8 mouse cellular contexts compared by ENCODE assay signal in genomic region chr13:95891926-95892610, GRCm38 (mm10). TPM values are rescaled to one million over a fixed set of nuclear protein-coding genes. Genes with fewer than 3 reads are reported as not detected.
A peak's percentile ranks its signal among the peaks of the same experiment; 100 is the strongest.
DNase-seq lines count a peak whose midpoint lies in the region; ATAC-seq and TF ChIP-seq lines count a peak whose summit lies in the region.

No protein-coding gene starts in this region.

- DNase-seq in left cerebral cortex, adult 18-20 months (ENCODE audit: low spot score in 2 of 2): peak; percentile 73 to 76
- no peak for DNase-seq in left cerebral cortex, adult 11 months (ENCODE audit: low spot score)
- peak; percentile 95 for DNase-seq in embryo, embryonic 9.5 days (ENCODE audit: extremely low spot score)
- DNase-seq in limb, embryonic 14.5 days (ENCODE audit: low spot score): peak; percentile 62
- peak; percentile 71 to 76 for DNase-seq in spleen, adult 2 months (ENCODE audit: low read depth in 1 of 2, low spot score in 2 of 2)

- no peaks in the 10 kb centered on the region for H3K27me3 ChIP-seq in intestine, embryonic 16.5 days (replicated peaks; ENCODE audit: control insufficient read depth, insufficient read depth, low read length)
- H3K27me3 ChIP-seq in limb, embryonic 14.5 days (ENCODE audit: control insufficient read depth, insufficient read depth, low read length): no peaks in the 10 kb centered on the region
- H3K27me3 ChIP-seq in midbrain, embryonic 15.5 days (replicated peaks): no peaks in the 10 kb centered on the region
- no peaks in the 10 kb centered on the region for H3K27me3 ChIP-seq in spleen, adult 2 months (ENCODE audit: control insufficient read depth, insufficient read depth, low read length)

- 0% methylated on average over 40 of the region's 52 CpGs for WGBS in intestine, embryonic 16.5 days
- under 1% methylated on average over 27 of the region's 52 CpGs for WGBS in limb, embryonic 14.5 days
- WGBS in midbrain, embryonic 15.5 days: 0% methylated on average over 51 of the region's 52 CpGs
- 1% methylated on average over 30 of the region's 52 CpGs for WGBS in spleen, adult 2 months

- H3K4me1 ChIP-seq in intestine, embryonic 16.5 days (ENCODE audit: control insufficient read depth, insufficient read depth, low read length): peaks cover 6% of the 10 kb centered on the region; the same call in 1 of the 2 replicates
- H3K4me1 ChIP-seq in limb, embryonic 14.5 days (ENCODE audit: control insufficient read depth, insufficient read depth, low read length): peaks cover 10% of the 10 kb centered on the region; the same call in 1 of the 2 replicates
- H3K4me1 ChIP-seq in midbrain, embryonic 15.5 days: peaks cover 23% of the 10 kb centered on the region
- no peaks in the 10 kb centered on the region; the same call in none of the 2 replicates for H3K4me1 ChIP-seq in spleen, adult 2 months (ENCODE audit: control insufficient read depth, insufficient read depth, insufficient read length)

- H3K27ac ChIP-seq in intestine, embryonic 16.5 days (ENCODE audit: low read length): peak overlapping the region; percentile 91
- H3K27ac ChIP-seq in limb, embryonic 14.5 days (replicated peaks; ENCODE audit: low read depth, low read length): peak overlapping the region; percentile 56; the same call in 1 of the 2 replicates
- H3K27ac ChIP-seq in midbrain, embryonic 15.5 days: 0 out of 2 replicates have a peak overlapping the region, but pooled peaks have one; percentile 23
- H3K27ac ChIP-seq in spleen, adult 2 months (ENCODE audit: insufficient read depth, low read length): peak overlapping the region; percentile 90

- H3K4me3 ChIP-seq in intestine, embryonic 16.5 days (ENCODE audit: low read length): peak overlapping the region; percentile 95
- H3K4me3 ChIP-seq in limb, embryonic 14.5 days (replicated peaks; ENCODE audit: low read length): peak overlapping the region; percentile 76
- H3K4me3 ChIP-seq in midbrain, embryonic 15.5 days: peak overlapping the region; percentile 70
- peak overlapping the region; percentile 80 for H3K4me3 ChIP-seq in spleen, adult 2 months (ENCODE audit: extremely low read depth, insufficient read depth, insufficient read length)

- peak; percentile 59; the same call in 1 of the 2 replicates for TF ChIP-seq POLR2A in limb, embryonic 14.5 days (IDR thresholded peaks at IDR 0.05; ENCODE audit: borderline replicate concordance, extremely low read depth, insufficient read depth, insufficient read length)
- TF ChIP-seq POLR2A in spleen, adult 2 months (IDR thresholded peaks at IDR 0.05; ENCODE audit: low read depth, low read length): no peak

- H3K36me3 ChIP-seq in intestine, embryonic 16.5 days (ENCODE audit: control insufficient read depth, insufficient read depth, low read length): no peaks in the 10 kb centered on the region
- no peaks in the 10 kb centered on the region for H3K36me3 ChIP-seq in limb, embryonic 14.5 days (ENCODE audit: control insufficient read depth, insufficient read depth, low read length)
- H3K36me3 ChIP-seq in midbrain, embryonic 15.5 days (replicated peaks): no peaks in the 10 kb centered on the region
- H3K36me3 ChIP-seq in spleen, adult 2 months (ENCODE audit: control insufficient read depth, insufficient read depth, low read length): no peaks in the 10 kb centered on the region

- no peaks in the 10 kb centered on the region for H3K9me3 ChIP-seq in intestine, embryonic 16.5 days (ENCODE audit: control insufficient read depth, low read length)
- H3K9me3 ChIP-seq in limb, embryonic 14.5 days (ENCODE audit: control insufficient read depth, low read length): no peaks in the 10 kb centered on the region
- H3K9me3 ChIP-seq in midbrain, embryonic 15.5 days: no peaks in the 10 kb centered on the region

- peak; percentile 80 for ATAC-seq in granulocyte monocyte progenitor cell, adult 5-6 weeks (replicated peaks; ENCODE audit: poor library complexity, severe bottlenecking)
- peak; percentile 83 for ATAC-seq in intestine, embryonic 16.5 days
- peak; percentile 86 for ATAC-seq in limb, embryonic 14.5 days (ENCODE audit: low FRiP score, low read depth)
- ATAC-seq in midbrain, embryonic 15.5 days (replicated peaks): peak; percentile 91

- peak overlapping the region; percentile 93 for H3K4me2 ChIP-seq in intestine, embryonic 16.5 days (ENCODE audit: low read depth, low read length)
- H3K4me2 ChIP-seq in limb, embryonic 14.5 days (replicated peaks; ENCODE audit: low read depth, low read length, severe bottlenecking): peak overlapping the region; percentile 100
- H3K4me2 ChIP-seq in midbrain, embryonic 15.5 days: peak overlapping the region; percentile 95

- peak overlapping the region; percentile 94 for H3K9ac ChIP-seq in intestine, embryonic 16.5 days (ENCODE audit: low read depth, low read length)
- H3K9ac ChIP-seq in limb, embryonic 14.5 days (ENCODE audit: low read depth, low read length, severe bottlenecking): peak overlapping the region; percentile 80
- H3K9ac ChIP-seq in midbrain, embryonic 15.5 days: peak overlapping the region; percentile 63

- peak; percentile 91 for TF ChIP-seq CTCF in spleen, adult 2 months (IDR thresholded peaks at IDR 0.05; ENCODE audit: extremely low read depth, insufficient read depth, insufficient read length, insufficient replicate concordance)

RNA-seq across cellular contexts. Expression of gene Iqgap2, which starts 0.3 kb away (rescaled TPM):
- 10 to 100 TPM; 16.1 to 19.7 TPM for total RNA-seq in left cerebral cortex, adult 18-20 months (2021)
- 71.4 and 91.9 TPM in 2 replicates for total RNA-seq in granulocyte monocyte progenitor cell, adult 5-6 weeks (2014; fragmentation: Nextera tagmentation)
- 143 and 157 TPM in 2 replicates for total RNA-seq in granulocyte monocyte progenitor cell, adult 5-6 weeks (2017)
- polyA plus RNA-seq in intestine, embryonic 16.5 days (2015; fragmentation: Nextera tagmentation; extraction: Ambion mirVana): 29.4 and 32.5 TPM in 2 replicates
- polyA plus RNA-seq in limb, embryonic 14.5 days (2012; rRNA removed): 8.7 and 12.7 TPM in 2 replicates
- polyA plus RNA-seq in limb, embryonic 14.5 days (2014; fragmentation: Nextera tagmentation; extraction: Ambion mirVana): 10.5 and 12.8 TPM in 2 replicates
- 3.4 and 3.8 TPM in 2 replicates for polyA plus RNA-seq in midbrain, embryonic 15.5 days (2015; fragmentation: Nextera tagmentation; extraction: Ambion mirVana)
- polyA plus RNA-seq in spleen, adult 2 months (2012; rRNA removed): 2.1 and 2.3 TPM in 2 replicates

Comparison
In these comparisons a context has a peak if more than half of its experiments do, and no peak if none do; other contexts are left out.
1. H3K27ac ChIP-seq: peak in every context shown above with its lines; median percentile 91 in intestine, embryonic 16.5 days; 90 in spleen, adult 2 months; 56 in limb, embryonic 14.5 days; 23 in midbrain, embryonic 15.5 days.